Comparison of ENCODE assay signal across 8 mouse cellular contexts in the genomic region with DNA sequence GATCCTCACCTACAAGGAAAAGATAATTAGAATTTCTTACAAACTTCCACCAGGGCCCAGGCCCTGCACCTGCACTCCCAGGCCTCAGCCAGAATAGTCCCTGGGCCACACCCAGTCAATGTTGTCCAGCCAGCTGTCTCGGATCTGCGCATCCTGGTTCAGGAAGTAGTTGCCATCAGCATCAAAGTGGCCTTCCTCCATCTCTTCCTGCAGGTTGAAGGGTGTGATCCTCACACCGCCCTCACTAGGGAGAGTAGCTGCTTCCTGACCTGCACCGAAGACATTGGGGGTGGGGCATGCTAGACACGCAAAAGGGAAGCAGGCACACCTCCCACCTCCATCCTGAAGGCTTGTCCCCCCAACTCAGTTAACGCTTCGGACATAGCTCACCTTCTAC. TPM values are rescaled to one million over a fixed set of nuclear protein-coding genes. Genes with fewer than 3 reads are reported as not detected.
DNase-seq lines count a peak whose midpoint lies in the region; ATAC-seq and TF ChIP-seq lines count a peak whose summit lies in the region.

No protein-coding gene starts in this region.

- no peak overlapping the region for H3K27ac ChIP-seq in heart, embryonic 11.5 days (ENCODE audit: low read depth, low read length)
- peak overlapping the region; percentile 85 for H3K27ac ChIP-seq in ES-Bruce4 (ENCODE audit: insufficient read depth, low read length)
- H3K27ac ChIP-seq in forebrain, embryonic 14.5 days (ENCODE audit: low read depth, low read length) = no peak overlapping the region
- H3K27ac ChIP-seq in liver, embryonic 16.5 days (ENCODE audit: low read length) = no peak overlapping the region

- TF ChIP-seq POLR2A in ES-Bruce4 (IDR thresholded peaks at IDR 0.05; ENCODE audit: insufficient read depth, low read length) = no peak

- peaks cover 41% of the 10 kb centered on the region for H3K36me3 ChIP-seq in heart, embryonic 11.5 days (ENCODE audit: control insufficient read depth, insufficient read depth, low read length)
- peaks cover 48% of the 10 kb centered on the region for H3K36me3 ChIP-seq in ES-Bruce4 (ENCODE audit: control insufficient read depth, insufficient read depth, low read length, poor library complexity, severe bottlenecking)
- H3K36me3 ChIP-seq in forebrain, embryonic 14.5 days (ENCODE audit: control insufficient read depth, insufficient read depth, low read length) = peaks cover 67% of the 10 kb centered on the region
- peaks cover 44% of the 10 kb centered on the region for H3K36me3 ChIP-seq in liver, embryonic 16.5 days (ENCODE audit: control insufficient read depth, insufficient read depth)

- peak overlapping the region; percentile 74 for H3K4me3 ChIP-seq in heart, embryonic 11.5 days (ENCODE audit: low read depth, low read length)
- peak overlapping the region; percentile 82 for H3K4me3 ChIP-seq in ES-Bruce4 (ENCODE audit: low read depth, low read length)
- peak overlapping the region; percentile 59 for H3K4me3 ChIP-seq in forebrain, embryonic 14.5 days (ENCODE audit: low read depth, low read length)
- H3K4me3 ChIP-seq in liver, embryonic 16.5 days (ENCODE audit: low read depth, low read length) = peak overlapping the region; percentile 80

- ATAC-seq in heart, embryonic 11.5 days (replicated peaks; ENCODE audit: insufficient number of reproducible peaks, low FRiP score, low TSS enrichment) = no peak
- ATAC-seq in forebrain, embryonic 14.5 days = no peak
- ATAC-seq in liver, embryonic 16.5 days (ENCODE audit: low read depth) = no peak

- TF ChIP-seq EP300 in ES-Bruce4 (IDR thresholded peaks at IDR 0.05; ENCODE audit: insufficient read depth, low read depth, low read length) = peak; percentile 66; the same call in 1 of the 2 replicates

- peak overlapping the region; percentile 83 for H3K9ac ChIP-seq in heart, embryonic 11.5 days (ENCODE audit: low read depth, low read length)
- H3K9ac ChIP-seq in ES-Bruce4 (ENCODE audit: low read depth, poor library complexity, severe bottlenecking) = peak overlapping the region; percentile 83
- H3K9ac ChIP-seq in forebrain, embryonic 14.5 days (ENCODE audit: low read length) = peak overlapping the region; percentile 60
- H3K9ac ChIP-seq in liver, embryonic 16.5 days (ENCODE audit: low read depth, low read length) = peak overlapping the region; percentile 78

- H3K4me2 ChIP-seq in heart, embryonic 11.5 days = peak overlapping the region; percentile 88
- peak overlapping the region; percentile 92 for H3K4me2 ChIP-seq in forebrain, embryonic 14.5 days (ENCODE audit: low read length)
- H3K4me2 ChIP-seq in liver, embryonic 16.5 days (ENCODE audit: low read depth, low read length) = peak overlapping the region; percentile 95

- DNase-seq in heart, adult 8-10 months (ENCODE audit: low spot score) = no peak
- DNase-seq in forebrain, embryonic 14.5 days (ENCODE audit: low spot score) = no peak
- DNase-seq in ovary, adult 18-20 months (ENCODE audit: low spot score) = no peak
- DNase-seq in retina, embryonic 14.5 days (ENCODE audit: low spot score) = no peak
- DNase-seq in gastrocnemius, postnatal 10 days = no peak

- H3K4me1 ChIP-seq in heart, embryonic 11.5 days (ENCODE audit: control insufficient read depth, insufficient read depth, low read length) = peaks cover 13% of the 10 kb centered on the region
- peaks cover 2% of the 10 kb centered on the region for H3K4me1 ChIP-seq in ES-Bruce4 (ENCODE audit: control insufficient read depth, insufficient read depth, low read length)
- peaks cover 13% of the 10 kb centered on the region for H3K4me1 ChIP-seq in forebrain, embryonic 14.5 days (ENCODE audit: control insufficient read depth, insufficient read depth, low read length)
- H3K4me1 ChIP-seq in liver, embryonic 16.5 days (ENCODE audit: control insufficient read depth, low read depth, low read length) = peaks cover 18% of the 10 kb centered on the region

- H3K27me3 ChIP-seq in heart, embryonic 11.5 days (ENCODE audit: control insufficient read depth, insufficient read depth, low read length) = no peaks in the 10 kb centered on the region
- H3K27me3 ChIP-seq in ES-Bruce4 (ENCODE audit: control insufficient read depth, insufficient read depth, low read length, poor library complexity, severe bottlenecking) = no peaks in the 10 kb centered on the region
- H3K27me3 ChIP-seq in forebrain, embryonic 14.5 days (replicated peaks; ENCODE audit: control insufficient read depth, insufficient read depth, low read length) = no peaks in the 10 kb centered on the region
- no peaks in the 10 kb centered on the region for H3K27me3 ChIP-seq in liver, embryonic 16.5 days (ENCODE audit: control insufficient read depth, insufficient read depth, low read depth, low read length)

- WGBS in heart, embryonic 11.5 days (ENCODE audit: insufficient replicate concordance) = 72% methylated on average over 7 of the region's 7 CpGs
- WGBS in forebrain, embryonic 14.5 days = 85% methylated on average over 7 of the region's 7 CpGs
- 55% methylated on average over 7 of the region's 7 CpGs for WGBS in liver, embryonic 16.5 days (ENCODE audit: insufficient replicate concordance)

- no peaks in the 10 kb centered on the region for H3K9me3 ChIP-seq in heart, embryonic 11.5 days (replicated peaks; ENCODE audit: control insufficient read depth, low read length)
- no peaks in the 10 kb centered on the region for H3K9me3 ChIP-seq in ES-Bruce4 (replicated peaks; ENCODE audit: control insufficient read depth, insufficient read depth, low read length, poor library complexity, severe bottlenecking)
- H3K9me3 ChIP-seq in forebrain, embryonic 14.5 days (replicated peaks; ENCODE audit: control insufficient read depth, low read length) = no peaks in the 10 kb centered on the region
- no peaks in the 10 kb centered on the region for H3K9me3 ChIP-seq in liver, embryonic 16.5 days (replicated peaks; ENCODE audit: control insufficient read depth, low read length)

- TF ChIP-seq CTCF in ES-Bruce4 (IDR thresholded peaks at IDR 0.05; ENCODE audit: low read depth, low read length) = no peak

RNA-seq across cellular contexts. Expression of a gene that starts 1.2 kb away (rescaled TPM):
- 41.7 and 41.8 TPM in 2 replicates for polyA plus RNA-seq in heart, embryonic 11.5 days (2014; fragmentation: Nextera tagmentation; extraction: Ambion mirVana)
- total RNA-seq in heart, adult 8-10 months (2022) = 10 to 100 TPM; 36.2 to 45.1 (median 40.6) TPM
- polyA plus RNA-seq in ES-Bruce4 (2011; ENCODE audit: insufficient read depth, insufficient read length, low read depth, missing spikeins) = 98.6 and 120 TPM in 2 replicates
- 73.6 and 78.6 TPM in 2 replicates for polyA plus RNA-seq in forebrain, embryonic 14.5 days (2014; fragmentation: Nextera tagmentation; extraction: Ambion mirVana)
- 17.4 and 18.1 TPM in 2 replicates for polyA plus RNA-seq in liver, embryonic 16.5 days (2015; fragmentation: Nextera tagmentation; extraction: Ambion mirVana)
- total RNA-seq in gastrocnemius, postnatal 10 days (2021) = 10 to 100 TPM; 36.7 to 41.1 TPM

RNA-seq across cellular contexts. Expression of a gene that starts 13.6 kb away (rescaled TPM):
- polyA plus RNA-seq in heart, embryonic 11.5 days (2014; fragmentation: Nextera tagmentation; extraction: Ambion mirVana) = 17.5 and 23.7 TPM in 2 replicates
- 10 to 100 TPM; 17.4 to 24.4 (median 23.0) TPM for total RNA-seq in heart, adult 8-10 months (2022)
- polyA plus RNA-seq in ES-Bruce4 (2011; ENCODE audit: insufficient read depth, insufficient read length, low read depth, missing spikeins) = 42.8 and 55.5 TPM in 2 replicates
- polyA plus RNA-seq in forebrain, embryonic 14.5 days (2014; fragmentation: Nextera tagmentation; extraction: Ambion mirVana) = 13.6 and 13.7 TPM in 2 replicates
- 13.7 and 15.1 TPM in 2 replicates for polyA plus RNA-seq in liver, embryonic 16.5 days (2015; fragmentation: Nextera tagmentation; extraction: Ambion mirVana)
- 10 to 100 TPM; 38.6 to 45.1 TPM for total RNA-seq in gastrocnemius, postnatal 10 days (2021)

RNA-seq across cellular contexts. Expression of a gene that starts 14.1 kb away (rescaled TPM):
- polyA plus RNA-seq in heart, embryonic 11.5 days (2014; fragmentation: Nextera tagmentation; extraction: Ambion mirVana) = 27.8 and 37.5 TPM in 2 replicates
- total RNA-seq in heart, adult 8-10 months (2022) = 10 to 100 TPM in 1 of 4 experiments, 1 to 10 TPM in 3; 6.2 to 14.1 (median 8.2) TPM
- 278 and 351 TPM in 2 replicates for polyA plus RNA-seq in ES-Bruce4 (2011; ENCODE audit: insufficient read depth, insufficient read length, low read depth, missing spikeins)
- 4.6 and 5.3 TPM in 2 replicates for polyA plus RNA-seq in forebrain, embryonic 14.5 days (2014; fragmentation: Nextera tagmentation; extraction: Ambion mirVana)
- polyA plus RNA-seq in liver, embryonic 16.5 days (2015; fragmentation: Nextera tagmentation; extraction: Ambion mirVana) = 61.0 and 92.3 TPM in 2 replicates
- over 10,000 TPM; 46,059 to 51,168 TPM for total RNA-seq in gastrocnemius, postnatal 10 days (2021)

RNA-seq across cellular contexts. Expression of a gene that starts 38.2 kb away (rescaled TPM):
- polyA plus RNA-seq in heart, embryonic 11.5 days (2014; fragmentation: Nextera tagmentation; extraction: Ambion mirVana) = 12.3 and 14.6 TPM in 2 replicates
- 1 to 10 TPM; 5.2 to 6.4 (median 5.8) TPM for total RNA-seq in heart, adult 8-10 months (2022)
- 52.1 and 57.0 TPM in 2 replicates for polyA plus RNA-seq in ES-Bruce4 (2011; ENCODE audit: insufficient read depth, insufficient read length, low read depth, missing spikeins)
- polyA plus RNA-seq in forebrain, embryonic 14.5 days (2014; fragmentation: Nextera tagmentation; extraction: Ambion mirVana) = 29.4 and 36.7 TPM in 2 replicates
- polyA plus RNA-seq in liver, embryonic 16.5 days (2015; fragmentation: Nextera tagmentation; extraction: Ambion mirVana) = 5.7 and 5.9 TPM in 2 replicates
- 1 to 10 TPM; 5.5 to 7.3 TPM for total RNA-seq in gastrocnemius, postnatal 10 days (2021)

RNA-seq across cellular contexts. Expression of a gene that starts 38.3 kb away (rescaled TPM):
- 19.8 and 23.1 TPM in 2 replicates for polyA plus RNA-seq in heart, embryonic 11.5 days (2014; fragmentation: Nextera tagmentation; extraction: Ambion mirVana)
- total RNA-seq in heart, adult 8-10 months (2022) = 1 to 10 TPM; 2.1 to 3.9 (median 2.6) TPM
- polyA plus RNA-seq in ES-Bruce4 (2011; ENCODE audit: insufficient read depth, insufficient read length, low read depth, missing spikeins) = 210 and 229 TPM in 2 replicates
- 11.3 and 15.1 TPM in 2 replicates for polyA plus RNA-seq in forebrain, embryonic 14.5 days (2014; fragmentation: Nextera tagmentation; extraction: Ambion mirVana)
- 10.1 and 11.1 TPM in 2 replicates for polyA plus RNA-seq in liver, embryonic 16.5 days (2015; fragmentation: Nextera tagmentation; extraction: Ambion mirVana)
- 1 to 10 TPM; 6.9 to 7.5 TPM for total RNA-seq in gastrocnemius, postnatal 10 days (2021)
